In genomic region chr7:15916134-15916723, GRCm38 (mm10) we compare ENCODE assay signal across 23 mouse cellular contexts. TPM values are rescaled to one million over a fixed set of nuclear protein-coding genes. Genes with fewer than 3 reads are reported as not detected.
DNase-seq lines count a peak whose midpoint lies in the region; ATAC-seq and TF ChIP-seq lines count a peak whose summit lies in the region.
"Had no signal": no experiment of that assay in that cellular context is flagged by ENCODE, and none has a peak within 500 bp of the region (broad histone marks: within the 10 kb centered on the region; RNA-seq: fewer than 3 reads in every experiment).

No protein-coding gene starts in this region.

- H3K4me3 ChIP-seq in lung, postnatal 0 days (ENCODE audit: low read depth, low read length) = no peak overlapping the region
- H3K4me3 ChIP-seq in CH12.LX (replicated peaks in 1 of 3; ENCODE audit: low read depth in 2 of 3, low read length in 2 of 3, poor library complexity in 1 of 3) (no peak overlapping the region), MEL (ENCODE audit: control insufficient read depth in 1 of 2, insufficient read depth in 1 of 2, low read depth in 2 of 2, low read length in 2 of 2) (no peak overlapping the region)
- H3K4me3 ChIP-seq: embryonic facial prominence, embryonic 10.5 days; embryonic facial prominence, embryonic 12.5 days; forebrain, embryonic 13.5 days; forebrain, embryonic 15.5 days had no signal

- no peak for TF ChIP-seq CTCF in lung, postnatal 0 days (IDR thresholded peaks at IDR 0.05)
- no peak for TF ChIP-seq CTCF in CH12.LX (conservative IDR thresholded peaks at IDR 0.05 in 1 of 2, IDR thresholded peaks at IDR 0.05 in 1 of 2; ENCODE audit: low read depth in 2 of 2, low read length in 2 of 2)
- TF ChIP-seq CTCF in MEL (IDR thresholded peaks at IDR 0.05 in 2 of 3, conservative IDR thresholded peaks at IDR 0.05 in 1 of 3; ENCODE audit: control insufficient read depth in 1 of 3, insufficient read depth in 1 of 3, low read depth in 2 of 3, low read length in 3 of 3, poor library complexity in 1 of 3, severe bottlenecking in 1 of 3) = no peak

- WGBS in lung, postnatal 0 days = 80% methylated on average over 3 of the region's 3 CpGs

- peaks cover 10% of the 10 kb centered on the region; the same call in 1 of the 2 replicates for H3K36me3 ChIP-seq in lung, postnatal 0 days (ENCODE audit: insufficient read depth, low read length)
- peaks cover 34 to 48% of the 10 kb centered on the region in 2 experiments for H3K36me3 ChIP-seq in CH12.LX (replicated peaks in 1 of 2; ENCODE audit: control insufficient read depth in 1 of 2, insufficient read depth in 1 of 2, low read length in 1 of 2)
- H3K36me3 ChIP-seq in MEL (ENCODE audit: control insufficient read depth in 1 of 2, insufficient read depth in 2 of 2, low read length in 2 of 2) = peaks cover 0 to 4% of the 10 kb centered on the region in 2 experiments; a peak in 2 of 4 replicates

- H3K9ac ChIP-seq in lung, postnatal 0 days (replicated peaks; ENCODE audit: low read depth) = no peak overlapping the region
- H3K9ac ChIP-seq in CH12.LX (ENCODE audit: insufficient read depth, low read depth) (no peak overlapping the region), MEL (ENCODE audit: control insufficient read depth, low read depth, low read length, poor library complexity, severe bottlenecking) (no peak overlapping the region)
- H3K9ac ChIP-seq: embryonic facial prominence, embryonic 12.5 days; forebrain, embryonic 13.5 days; forebrain, embryonic 15.5 days; forebrain, postnatal 0 days had no signal

- no peak overlapping the region for H3K27ac ChIP-seq in lung, postnatal 0 days (ENCODE audit: low read length)
- H3K27ac ChIP-seq in CH12.LX (ENCODE audit: insufficient read depth, low read depth) = no peak overlapping the region
- H3K27ac ChIP-seq in MEL (ENCODE audit: control insufficient read depth, low read depth, low read length) = no peak overlapping the region
- H3K27ac ChIP-seq: embryonic facial prominence, embryonic 10.5 days; embryonic facial prominence, embryonic 12.5 days; forebrain, embryonic 13.5 days; forebrain, embryonic 15.5 days had no signal

- ATAC-seq in lung, postnatal 0 days = no peak
- ATAC-seq: forebrain, embryonic 13.5 days; forebrain, embryonic 15.5 days; forebrain, postnatal 0 days had no signal

- in situ Hi-C loops in CH12.LX (cut with MboI; ENCODE audit: low pct_ligation_motif_present, low pct_unique_long_range_greater_than_20kb, low sequenced_read_pairs) = no loop called here

- DNase-seq in lung, postnatal 0 days (ENCODE audit: low spot score) = peak; percentile 3
- DNase-seq in lung, postnatal 14 days = no peak
- no peak for DNase-seq in CH12.LX (ENCODE audit: extremely low read depth)
- DNase-seq in MEL (ENCODE audit: low read depth, low spot score) = no peak
- DNase-seq in frontal cortex, postnatal 36 days (ENCODE audit: low spot score in 2 of 2) = no peak
- no peak for DNase-seq in adrenal gland, adult 18-20 months (ENCODE audit: low spot score in 2 of 2)
- DNase-seq: adrenal gland, adult 8-10 months; adrenal gland, postnatal 14 days; adrenal gland, postnatal 36 days; cerebellum, adult 11-12 months; cerebellum, adult 2 months; cerebellum, adult 9-10 months; cerebellum, postnatal 10 days; cerebellum, postnatal 25 days; forebrain, postnatal 0 days had no signal

- dilution Hi-C loops in CH12.LX (cut with MboI; ENCODE audit: extremely low pct_ligation_motif_present, extremely low pct_unique_long_range_greater_than_20kb, low sequenced_read_pairs) = no loop called here

- H3K4me1 ChIP-seq in lung, postnatal 0 days (ENCODE audit: insufficient read depth, low read depth, low read length) = peaks cover 10% of the 10 kb centered on the region
- H3K4me1 ChIP-seq in CH12.LX (ENCODE audit: control insufficient read depth in 1 of 2, insufficient read depth in 2 of 2) (peaks cover 18 to 25% of the 10 kb centered on the region in 2 experiments), MEL (ENCODE audit: control insufficient read depth in 1 of 2, insufficient read depth in 2 of 2, low read length in 2 of 2) (peaks cover 0 to 6% of the 10 kb centered on the region in 2 experiments; a peak in 3 of 4 replicates)

- no peak for TF ChIP-seq RAD21 in CH12.LX (IDR thresholded peaks at IDR 0.05; ENCODE audit: low read depth, low read length)
- TF ChIP-seq RAD21 in MEL (IDR thresholded peaks at IDR 0.05; ENCODE audit: low read depth, low read length) = no peak

- H3K79me2 ChIP-seq in CH12.LX (replicated peaks; ENCODE audit: control insufficient read depth, extremely low read depth, insufficient read depth, poor library complexity, severe bottlenecking) = peaks cover 15% of the 10 kb centered on the region
- peaks cover 11% of the 10 kb centered on the region for H3K79me2 ChIP-seq in MEL (ENCODE audit: control insufficient read depth, insufficient read depth, low read length, poor library complexity)

- H3K9me3 ChIP-seq in lung, postnatal 0 days (ENCODE audit: low read length) = no peaks in the 10 kb centered on the region
- H3K9me3 ChIP-seq in CH12.LX (replicated peaks; ENCODE audit: low read length) (no peaks in the 10 kb centered on the region), MEL (replicated peaks; ENCODE audit: insufficient read depth, low read length) (no peaks in the 10 kb centered on the region)
- H3K9me3 ChIP-seq: embryonic facial prominence, embryonic 10.5 days; embryonic facial prominence, embryonic 12.5 days; forebrain, embryonic 13.5 days; forebrain, embryonic 15.5 days; G1E had no signal

- H3K4me2 ChIP-seq in lung, postnatal 0 days (replicated peaks; ENCODE audit: low read depth, low read length) = no peak overlapping the region
- H3K4me2 ChIP-seq in CH12.LX (ENCODE audit: insufficient read depth, low read depth, poor library complexity, severe bottlenecking) = no peak overlapping the region
- H3K4me2 ChIP-seq: embryonic facial prominence, embryonic 12.5 days; forebrain, embryonic 13.5 days; forebrain, embryonic 15.5 days had no signal

- no peak for TF ChIP-seq POLR2A in CH12.LX (IDR thresholded peaks at IDR 0.05; ENCODE audit: low read depth, low read length)
- TF ChIP-seq POLR2A in MEL (IDR thresholded peaks at IDR 0.05; ENCODE audit: control insufficient read depth in 1 of 2, insufficient read depth in 1 of 2, low read depth in 1 of 2, low read length in 2 of 2, poor library complexity in 1 of 2) = no peak

- TF ChIP-seq EP300 in lung, postnatal 0 days (IDR thresholded peaks at IDR 0.05) = no peak
- TF ChIP-seq EP300 in CH12.LX (IDR thresholded peaks at IDR 0.05; ENCODE audit: low read length) (no peak), MEL (IDR thresholded peaks at IDR 0.05; ENCODE audit: low read depth in 1 of 2, low read length in 2 of 2) (no peak)

- no peaks in the 10 kb centered on the region for H3K27me3 ChIP-seq in lung, postnatal 0 days (replicated peaks; ENCODE audit: insufficient read depth, low read length)
- no peaks in the 10 kb centered on the region for H3K27me3 ChIP-seq in CH12.LX (replicated peaks)
- H3K27me3 ChIP-seq in MEL (ENCODE audit: control insufficient read depth in 1 of 2, insufficient read depth in 2 of 2, low read length in 2 of 2) = no peaks in the 10 kb centered on the region
- H3K27me3 ChIP-seq: embryonic facial prominence, embryonic 12.5 days; forebrain, embryonic 13.5 days; forebrain, embryonic 15.5 days had no signal

RNA-seq across cellular contexts. Expression of gene Selenow, which starts 6.0 kb away (rescaled TPM):
- 552 and 558 TPM in 2 replicates for polyA plus RNA-seq in lung, postnatal 0 days (2015; fragmentation: Nextera tagmentation; extraction: Ambion mirVana)
- total RNA-seq in CH12.LX (2012; rRNA removed) = 62.2 and 65.2 TPM in 2 replicates
- 44.1 and 44.9 TPM in 2 replicates for total RNA-seq in CH12.LX (2014; rRNA removed)
- 244 and 257 TPM in 2 replicates for polyA plus RNA-seq in CH12.LX (2012; ENCODE audit: insufficient read length, low read depth)
- total RNA-seq in MEL (2012; rRNA removed) = 13.1 and 15.8 TPM in 2 replicates
- 10 to 100 TPM in 1 of 2 experiments, not detected in 1; 71.2 TPM for polyA plus RNA-seq in MEL (2012; ENCODE audit: insufficient read depth in 1 of 2, insufficient read length in 2 of 2, low read depth in 1 of 2, low replicate concordance in 2 of 2, missing spikeins in 1 of 2)
- 100 to 1,000 TPM; 179 to 265 TPM for total RNA-seq in adrenal gland, adult 18-20 months (2021)

RNA-seq across cellular contexts. Expression of gene Nop53, which starts 29.6 kb away (rescaled TPM):
- polyA plus RNA-seq in lung, postnatal 0 days (2015; fragmentation: Nextera tagmentation; extraction: Ambion mirVana) = 196 and 204 TPM in 2 replicates
- total RNA-seq in CH12.LX (2012; rRNA removed) = 234 and 310 TPM in 2 replicates
- total RNA-seq in CH12.LX (2014; rRNA removed) = 171 and 199 TPM in 2 replicates
- polyA plus RNA-seq in CH12.LX (2012; ENCODE audit: insufficient read length, low read depth) = 291 and 339 TPM in 2 replicates
- 310 and 359 TPM in 2 replicates for total RNA-seq in MEL (2012; rRNA removed)
- 100 to 1,000 TPM in 1 of 2 experiments, not detected in 1; 482 TPM for polyA plus RNA-seq in MEL (2012; ENCODE audit: insufficient read depth in 1 of 2, insufficient read length in 2 of 2, low read depth in 1 of 2, low replicate concordance in 2 of 2, missing spikeins in 1 of 2)
- 100 to 1,000 TPM; 181 to 185 TPM for total RNA-seq in adrenal gland, adult 18-20 months (2021)

RNA-seq across cellular contexts. Expression of gene Crxos, which starts 33.8 kb away (rescaled TPM):
- polyA plus RNA-seq in lung, postnatal 0 days (2015; fragmentation: Nextera tagmentation; extraction: Ambion mirVana) = not detected in 2 replicates
- total RNA-seq in CH12.LX (2012; rRNA removed) (0.71 TPM in 1 of 2 replicates, not detected in the other), CH12.LX (2014; rRNA removed) (1.1 and 1.7 TPM in 2 replicates), MEL (2012; rRNA removed) (not detected in 2 replicates)
- polyA plus RNA-seq in CH12.LX (2012; ENCODE audit: insufficient read length, low read depth) (0.94 and 1.5 TPM in 2 replicates), MEL (2012; ENCODE audit: insufficient read depth in 1 of 2, insufficient read length in 2 of 2, low read depth in 1 of 2, low replicate concordance in 2 of 2, missing spikeins in 1 of 2) (under 1 TPM in 1 of 2 experiments, not detected in 1; 0.10 TPM)
- total RNA-seq in adrenal gland, adult 18-20 months (2021) = under 1 TPM in 1 of 2 experiments, not detected in 1; 0.20 TPM
- total RNA-seq: adrenal gland, adult 8-10 months; adrenal gland, postnatal 14 days; adrenal gland, postnatal 36 days; forebrain, postnatal 0 days had no signal
- polyA plus RNA-seq: C2C12; cerebellum, adult 2 months; embryonic facial prominence, embryonic 10.5 days; embryonic facial prominence, embryonic 12.5 days; embryonic facial prominence, embryonic 14.5 days; forebrain, embryonic 11.5 days; forebrain, embryonic 13.5 days; forebrain, postnatal 0 days; G1E had no signal

RNA-seq across cellular contexts. Expression of gene Crx, which starts 36.5 kb away (rescaled TPM):
- polyA plus RNA-seq in lung, postnatal 0 days (2015; fragmentation: Nextera tagmentation; extraction: Ambion mirVana) = not detected in 2 replicates
- total RNA-seq in CH12.LX (2012; rRNA removed) = not detected in 2 replicates
- total RNA-seq in CH12.LX (2014; rRNA removed) = not detected in 2 replicates
- polyA plus RNA-seq in CH12.LX (2012; ENCODE audit: insufficient read length, low read depth) = not detected in 2 replicates
- not detected in 2 replicates for total RNA-seq in MEL (2012; rRNA removed)
- not detected for polyA plus RNA-seq in MEL (2012; ENCODE audit: insufficient read depth in 1 of 2, insufficient read length in 2 of 2, low read depth in 1 of 2, low replicate concordance in 2 of 2, missing spikeins in 1 of 2)
- total RNA-seq in adrenal gland, adult 18-20 months (2021) = not detected
- total RNA-seq: adrenal gland, adult 8-10 months; adrenal gland, postnatal 14 days; adrenal gland, postnatal 36 days had no signal
- polyA plus RNA-seq: C2C12; cerebellum, adult 2 months; embryonic facial prominence, embryonic 12.5 days; embryonic facial prominence, embryonic 14.5 days; forebrain, embryonic 11.5 days; forebrain, embryonic 13.5 days; G1E had no signal

RNA-seq across cellular contexts. Expression of gene Ehd2, which starts 51.1 kb away (rescaled TPM):
- 92.2 and 113 TPM in 2 replicates for polyA plus RNA-seq in lung, postnatal 0 days (2015; fragmentation: Nextera tagmentation; extraction: Ambion mirVana)
- 4.7 and 7.0 TPM in 2 replicates for total RNA-seq in CH12.LX (2012; rRNA removed)
- total RNA-seq in CH12.LX (2014; rRNA removed) = 1.1 and 1.2 TPM in 2 replicates
- 4.4 and 5.2 TPM in 2 replicates for polyA plus RNA-seq in CH12.LX (2012; ENCODE audit: insufficient read length, low read depth)
- total RNA-seq in MEL (2012; rRNA removed) = 2.5 and 3.2 TPM in 2 replicates
- 1 to 10 TPM in 1 of 2 experiments, not detected in 1; 6.2 TPM for polyA plus RNA-seq in MEL (2012; ENCODE audit: insufficient read depth in 1 of 2, insufficient read length in 2 of 2, low read depth in 1 of 2, low replicate concordance in 2 of 2, missing spikeins in 1 of 2)
- 100 to 1,000 TPM in 1 of 2 experiments, 10 to 100 TPM in 1; 28.7 to 121 TPM for total RNA-seq in adrenal gland, adult 18-20 months (2021)
